Mouse (Mus musculus) cortical plate, adult 2 months (tissue): ENCODE data around the gene Sf3a1.

Experiments used
- CTCF ChIP-seq: fragments of 200-500 bp; IDR thresholded peaks from 2 replicates; pipeline ENCODE4 v1.5.1; 2011; ENCODE audit warnings: mild to moderate bottlenecking, control low read depth, low read length; ENCODE audit not compliant: insufficient read depth; ENCODE audit errors: extremely low read depth
- POLR2A ChIP-seq: fragments of 200-500 bp; IDR thresholded peaks from 2 replicates; pipeline ENCODE4 v1.6.1; 2011; ENCODE audit warnings: mild to moderate bottlenecking, low read length, control low read depth; ENCODE audit not compliant: insufficient read depth; ENCODE audit errors: extremely low read depth

DNA sequence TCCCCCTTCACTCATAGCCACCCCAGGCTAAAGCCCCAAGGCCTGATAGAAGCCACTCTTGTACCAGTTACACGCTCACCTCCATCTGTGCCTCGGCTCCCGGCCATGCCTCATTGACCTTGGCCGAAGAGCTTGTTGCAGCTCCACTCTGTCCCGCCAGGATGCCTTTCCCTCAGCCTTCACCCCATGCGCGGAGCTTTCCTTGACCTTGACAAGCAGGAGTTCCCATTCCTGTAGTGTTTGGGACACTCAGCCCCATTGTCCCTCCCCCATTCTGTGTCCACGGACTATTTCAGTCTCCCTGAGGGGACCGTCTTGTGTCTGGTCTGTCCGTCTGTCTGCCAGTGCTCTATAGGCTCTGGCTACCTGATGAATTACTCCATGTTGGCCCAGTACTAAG is 53.0 kb downstream of the Sf3a1 start:
- no peak for TF ChIP-seq POLR2A
- no peak for TF ChIP-seq CTCF
